Mouse (Mus musculus) hindbrain, embryonic 11.5 days (tissue): ENCODE data around the gene Ankle2. TPM values are rescaled to one million over a fixed set of nuclear protein-coding genes. Genes with fewer than 3 reads are reported as not detected.

Source experiments
- ATAC-seq: fragments of 200-750 bp; cut with Nextera tagmentation; 2 replicates; pipeline ENCODE4 v1.8.0; 2017; ENCODE audit warnings: mild to moderate bottlenecking, moderate TSS enrichment, moderate library complexity; ENCODE audit not compliant: low FRiP score
- DNase-seq: peaks from one replicate; pipeline ENCODE4 v3.0.0-alpha.2; 2015; ENCODE audit warnings: low spot score
- H3K27ac ChIP-seq: fragments of 300-500 bp; sonication (generic); 2 replicates; pipeline ENCODE4 v1.5.1; 2014; ENCODE audit warnings: mild to moderate bottlenecking, low read depth, low read length
- H3K27me3 ChIP-seq: fragments of 300-500 bp; sonication (generic); 2 replicates; pipeline ENCODE4 v1.6.1; 2014; ENCODE audit warnings: mild to moderate bottlenecking, low read length, moderate library complexity, mixed read lengths; ENCODE audit not compliant: control insufficient read depth, insufficient read depth
- H3K36me3 ChIP-seq: fragments of 300-500 bp; sonication (generic); 2 replicates; pipeline ENCODE4 v1.6.1; 2014; ENCODE audit warnings: mild to moderate bottlenecking, low read length, moderate library complexity, mixed read lengths; ENCODE audit not compliant: control insufficient read depth, insufficient read depth
- H3K4me1 ChIP-seq: fragments of 300-500 bp; sonication (generic); replicated peaks from 2 replicates; pipeline ENCODE4 v1.6.1; 2014; ENCODE audit warnings: low read length, mixed read lengths; ENCODE audit not compliant: control insufficient read depth, insufficient read depth
- H3K4me2 ChIP-seq: fragments of 300-500 bp; sonication (generic); replicated peaks from 2 replicates; pipeline ENCODE4 v1.6.1; 2014; ENCODE audit warnings: mild to moderate bottlenecking, low read depth, low read length
- H3K4me3 ChIP-seq: fragments of 300-500 bp; sonication (generic); 2 replicates; pipeline ENCODE4 v1.5.1; 2014; ENCODE audit warnings: low read depth, low read length
- H3K9ac ChIP-seq: fragments of 300-500 bp; sonication (generic); 2 replicates; pipeline ENCODE4 v1.6.1; 2014; ENCODE audit warnings: low read depth, low read length
- H3K9me3 ChIP-seq: fragments of 300-500 bp; sonication (generic); 2 replicates; pipeline ENCODE4 v1.6.1; 2016; ENCODE audit warnings: low read length; ENCODE audit not compliant: control insufficient read depth
- WGBS: fragments of 180-500 bp; shearing (Covaris S2); extraction: QIAGEN DNeasy Blood & Tissue Kit; methylation state at CpG from one replicate; pipeline ENCODE4 v1.1.7; 2014; 5-methylcytosine and 5-hydroxymethylcytosine counted together
- polyA plus RNA-seq: library from polyadenylated mRNA; unstranded; fragments of >200 nt; fragmentation: Nextera tagmentation; extraction: Ambion mirVana; gene quantifications from 2 replicates; pipeline ENCODE4 v1.2.1, GENCODE M21; 2014

The Ankle2 gene
- polyA plus RNA-seq, 1 experiment from 2014 or later: 46.5 TPM

DNA sequence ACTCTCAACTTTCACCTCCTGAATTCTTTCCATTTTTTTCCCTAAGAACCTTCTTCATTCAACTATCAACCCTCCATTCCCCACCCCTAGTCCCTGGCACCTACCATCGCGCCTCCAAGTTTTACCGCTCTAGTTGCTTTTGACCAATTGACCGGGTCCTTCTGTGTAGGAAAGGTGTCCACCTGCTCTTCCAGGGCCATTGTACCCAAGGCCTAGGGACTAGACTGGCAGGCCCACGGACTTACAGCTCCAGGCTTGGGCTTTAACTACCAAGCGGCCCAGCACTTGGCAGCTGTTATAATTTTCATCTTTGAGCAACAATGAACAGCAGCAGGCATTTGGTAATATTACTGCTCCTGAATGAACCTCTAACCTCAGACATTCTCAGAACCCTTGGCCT lies 39.4 kb downstream of the Ankle2 start:
- DNase-seq (no peak), ATAC-seq (peak; percentile 45; the same call in 1 of the 2 replicates)
- Histone ChIP-seq H3K9ac (no peak overlapping the region), H3K4me1 (no peaks in the 10 kb centered on the region), H3K4me2 (no peak overlapping the region), H3K36me3 (peaks cover 4% of the 10 kb centered on the region; the same call in 1 of the 2 replicates), H3K27ac (no peak overlapping the region), H3K9me3 (no peaks in the 10 kb centered on the region), H3K4me3 (no peak overlapping the region), H3K27me3 (no peaks in the 10 kb centered on the region)
- WGBS: 94% methylated on average over 6 of the region's 6 CpGs

DNA sequence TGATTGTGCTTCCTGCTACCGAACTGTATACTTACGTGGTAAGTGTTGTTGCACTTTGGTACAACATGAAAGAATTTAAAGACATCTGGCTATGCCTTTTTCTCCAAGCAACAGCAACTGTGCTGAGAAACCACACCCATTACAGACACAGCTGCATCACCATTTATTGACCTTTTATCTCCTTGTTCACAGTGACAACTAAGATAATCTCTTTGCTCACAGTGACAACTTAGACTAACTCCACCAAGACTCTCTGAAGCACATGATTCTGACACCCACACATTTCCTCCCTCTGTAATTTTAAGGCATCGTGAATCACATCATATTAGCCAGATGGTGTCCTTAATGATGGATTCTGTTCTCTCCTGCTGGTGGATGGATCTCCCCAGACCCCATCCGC lies 43.3 kb downstream of the Ankle2 start:
- ATAC-seq (no peak), DNase-seq (no peak)
- Histone ChIP-seq H3K4me3 (no peak overlapping the region), H3K4me2 (no peak overlapping the region), H3K9me3 (no peaks in the 10 kb centered on the region), H3K36me3 (no peaks in the 10 kb centered on the region), H3K9ac (no peak overlapping the region), H3K27ac (no peak overlapping the region), H3K4me1 (no peaks in the 10 kb centered on the region), H3K27me3 (no peaks in the 10 kb centered on the region)
- WGBS: 91% methylated on average over 4 of the region's 4 CpGs

DNA sequence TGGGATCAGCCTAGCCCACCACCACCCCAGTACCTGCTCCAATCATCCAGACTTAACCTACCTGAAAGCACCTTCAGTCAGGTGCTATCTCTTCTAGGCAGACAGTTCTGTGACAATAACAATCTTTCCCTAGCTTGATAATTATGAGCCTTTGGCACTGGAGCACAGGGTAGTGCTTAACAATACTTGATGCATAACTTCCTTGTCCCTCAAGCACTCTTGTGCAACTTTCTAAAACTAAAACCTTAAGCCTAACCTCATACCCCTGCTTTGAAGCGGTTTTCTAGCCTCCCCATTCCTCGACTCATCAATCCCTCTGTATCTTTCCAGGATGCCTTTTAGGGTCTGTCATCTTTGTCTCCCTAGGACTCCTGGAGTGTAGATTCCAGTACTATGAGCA lies 44.0 kb downstream of the Ankle2 start:
- Histone ChIP-seq H3K4me3 (no peak overlapping the region), H3K4me1 (no peaks in the 10 kb centered on the region), H3K36me3 (no peaks in the 10 kb centered on the region), H3K27ac (no peak overlapping the region), H3K27me3 (no peaks in the 10 kb centered on the region), H3K9me3 (no peaks in the 10 kb centered on the region), H3K9ac (no peak overlapping the region), H3K4me2 (no peak overlapping the region)
- ATAC-seq (no peak), DNase-seq (no peak)
- 80% methylated on average over 2 of the region's 2 CpGs for WGBS

DNA sequence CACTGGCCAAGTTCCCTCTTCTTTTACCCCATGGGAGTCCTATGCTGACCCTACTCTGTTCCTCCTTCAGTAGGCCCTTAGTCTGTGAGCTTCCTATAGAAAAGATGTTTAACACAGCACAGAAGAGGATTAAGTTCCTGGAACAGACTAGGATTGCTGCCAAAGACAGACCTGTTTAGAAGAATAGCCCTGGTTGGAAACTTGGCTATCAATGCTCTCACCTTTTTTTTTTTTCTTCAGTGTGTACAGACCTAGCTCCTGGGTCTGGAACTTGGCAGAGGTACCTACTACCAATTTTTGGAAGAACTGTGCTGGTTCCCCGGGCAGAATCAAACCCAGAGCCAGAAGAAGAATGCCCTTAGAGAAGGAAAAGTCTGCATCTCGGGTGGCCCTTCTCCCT lies 45.6 kb downstream of the Ankle2 start:
- Histone ChIP-seq H3K27ac (no peak overlapping the region), H3K9me3 (no peaks in the 10 kb centered on the region), H3K4me1 (no peaks in the 10 kb centered on the region), H3K9ac (no peak overlapping the region), H3K27me3 (no peaks in the 10 kb centered on the region), H3K4me3 (no peak overlapping the region), H3K36me3 (no peaks in the 10 kb centered on the region), H3K4me2 (no peak overlapping the region)
- WGBS: 85% methylated on average over 2 of the region's 2 CpGs
- ATAC-seq: no peak
- no peak for DNase-seq

DNA sequence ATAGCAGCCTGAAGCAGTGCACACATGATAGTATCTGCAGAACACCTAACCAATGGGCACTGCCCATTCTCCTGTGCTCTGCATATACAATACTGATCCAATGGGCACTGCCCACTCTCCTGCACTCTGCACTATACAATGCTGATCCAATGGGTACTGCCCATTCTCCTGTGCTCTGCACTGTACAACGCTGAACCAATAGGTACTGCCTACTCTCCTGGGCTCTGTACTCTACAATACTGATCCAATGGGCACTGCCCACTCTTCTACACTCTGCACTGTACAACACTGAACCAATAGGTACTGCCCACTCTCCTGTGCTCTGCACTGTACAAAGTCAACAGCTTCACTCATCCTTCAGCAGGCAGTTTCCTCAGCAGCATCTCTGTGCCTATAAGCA lies 46.1 kb downstream of the Ankle2 start:
- Histone ChIP-seq H3K27ac (no peak overlapping the region), H3K9ac (no peak overlapping the region), H3K4me2 (no peak overlapping the region), H3K4me1 (no peaks in the 10 kb centered on the region), H3K36me3 (no peaks in the 10 kb centered on the region), H3K9me3 (no peaks in the 10 kb centered on the region), H3K27me3 (no peaks in the 10 kb centered on the region), H3K4me3 (no peak overlapping the region)
- ATAC-seq (no peak), DNase-seq (no peak)
- WGBS: 87% methylated on average over 1 of the region's 1 CpGs

DNA sequence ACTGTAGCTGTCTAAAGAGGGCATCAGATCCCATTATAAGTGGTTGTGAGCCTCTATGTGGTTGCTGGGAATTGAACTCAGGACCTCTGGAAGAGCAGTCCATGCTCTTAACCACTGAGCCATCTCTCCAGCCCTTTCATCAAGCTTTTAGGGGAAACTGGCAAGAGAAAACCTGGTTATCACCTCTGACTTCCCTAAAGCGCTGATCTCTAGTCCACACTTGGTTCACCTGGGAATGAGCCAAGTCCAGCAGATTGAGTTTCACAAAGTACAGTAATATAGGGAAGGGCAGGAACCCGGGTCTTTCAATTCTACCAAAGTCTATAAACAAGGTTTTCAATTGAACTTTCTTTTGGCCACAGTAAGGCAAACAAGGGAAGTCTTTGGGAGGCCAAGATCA lies 51.2 kb downstream of the Ankle2 start:
- no peak for DNase-seq
- no peaks in the 10 kb centered on the region for H3K9me3 ChIP-seq
- H3K9ac ChIP-seq: no peak overlapping the region
- H3K4me3 ChIP-seq: no peak overlapping the region
- peaks cover 7% of the 10 kb centered on the region for H3K27me3 ChIP-seq
- no peak for ATAC-seq
- no peaks in the 10 kb centered on the region for H3K4me1 ChIP-seq
- WGBS: 83% methylated on average over 2 of the region's 2 CpGs
- H3K4me2 ChIP-seq: no peak overlapping the region
- no peak overlapping the region for H3K27ac ChIP-seq
- H3K36me3 ChIP-seq: no peaks in the 10 kb centered on the region

DNA sequence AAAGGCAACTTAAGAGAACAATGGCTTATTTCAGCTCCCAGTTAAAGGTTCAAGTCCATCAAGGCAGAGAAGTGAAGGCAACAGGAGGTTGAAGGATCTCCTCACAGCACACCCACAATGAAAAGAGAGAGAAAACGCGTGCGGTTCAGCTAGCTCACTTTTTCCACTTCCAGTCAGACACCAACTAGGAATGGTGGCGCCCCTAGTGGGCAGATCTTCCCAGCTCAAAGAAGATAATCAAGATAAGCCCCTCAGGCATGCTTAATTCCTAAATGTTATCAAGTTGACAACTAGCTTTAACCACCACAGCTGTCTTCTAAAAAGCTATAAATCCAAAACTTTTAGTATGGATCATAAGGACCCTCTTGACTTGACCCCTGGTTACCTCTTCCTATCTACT lies 53.7 kb downstream of the Ankle2 start:
- ATAC-seq: no peak
- no peaks in the 10 kb centered on the region for H3K36me3 ChIP-seq
- no peak overlapping the region for H3K4me3 ChIP-seq
- peaks cover 7% of the 10 kb centered on the region for H3K27me3 ChIP-seq
- H3K4me2 ChIP-seq: no peak overlapping the region; the same call in 1 of the 2 replicates
- no peak overlapping the region for H3K27ac ChIP-seq
- no peak overlapping the region for H3K9ac ChIP-seq
- peak; percentile 75 for DNase-seq
- H3K9me3 ChIP-seq: no peaks in the 10 kb centered on the region
- WGBS: 14% methylated on average over 4 of the region's 4 CpGs
- H3K4me1 ChIP-seq: no peaks in the 10 kb centered on the region

DNA sequence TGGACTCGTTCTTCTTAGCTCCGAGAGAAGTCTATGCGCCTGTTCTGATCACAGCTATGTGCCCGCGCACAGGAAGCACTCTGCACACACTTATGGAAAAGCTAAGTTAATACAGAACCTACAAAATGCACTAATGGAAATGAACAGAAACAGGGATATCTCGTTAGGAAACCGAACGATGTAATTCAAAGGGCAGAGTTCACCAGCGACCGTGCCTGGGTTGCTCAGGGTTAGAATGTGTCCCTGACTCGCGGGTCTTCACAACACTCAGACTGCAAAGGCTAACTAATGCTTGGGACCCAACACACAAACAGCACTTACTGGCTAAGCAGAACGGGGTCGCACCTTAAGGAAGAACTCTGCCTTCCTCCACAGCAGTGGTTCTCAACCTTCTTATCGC lies 54.4 kb downstream of the Ankle2 start:
- DNase-seq: peak; percentile 31
- Histone ChIP-seq H3K36me3 (no peaks in the 10 kb centered on the region), H3K27me3 (peaks cover 7% of the 10 kb centered on the region), H3K4me3 (peak overlapping the region; percentile 68), H3K4me1 (no peaks in the 10 kb centered on the region), H3K4me2 (peak overlapping the region; percentile 95), H3K9ac (no peak overlapping the region), H3K27ac (no peak overlapping the region), H3K9me3 (no peaks in the 10 kb centered on the region)
- no peak for ATAC-seq
- WGBS: 10% methylated on average over 15 of the region's 15 CpGs

DNA sequence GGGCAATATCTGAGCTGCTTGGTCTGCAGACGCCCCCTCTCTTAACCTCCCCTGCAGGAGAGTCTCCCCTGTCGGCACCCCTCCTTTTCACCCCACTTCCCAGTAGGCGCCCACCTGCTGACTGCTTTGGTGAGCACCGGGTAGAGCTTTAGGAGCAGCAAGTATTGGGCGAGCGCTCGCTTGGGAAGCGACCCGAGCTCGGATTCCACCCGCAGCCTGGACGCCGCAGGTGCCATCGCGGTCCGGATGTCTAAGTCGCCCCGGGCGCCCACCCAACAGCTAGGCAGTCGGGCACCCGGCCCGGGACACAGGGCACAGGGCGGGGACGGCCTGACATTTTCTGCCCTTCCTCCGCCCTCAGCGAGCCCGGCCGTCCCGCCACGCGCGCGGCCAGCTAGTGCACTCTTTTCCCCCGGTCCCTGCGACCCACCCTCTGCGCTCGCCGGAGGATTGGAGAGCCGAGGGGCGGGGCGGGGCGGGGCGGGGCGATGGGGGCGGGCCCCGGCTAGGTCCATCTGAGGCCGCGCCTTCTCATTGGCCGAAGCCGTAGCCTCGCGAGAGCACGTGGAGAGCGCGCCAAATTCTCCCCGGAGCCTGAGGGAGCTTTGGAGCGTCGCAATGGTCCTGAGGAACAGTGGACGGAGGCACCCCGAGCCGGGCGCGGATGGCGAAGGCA lies 55.1 kb downstream of the Ankle2 start, which contains the start of the genes Pxmp2 and Pole:
Pxmp2 (minus strand) TSS at position 417 of the 676 bp plus-strand sequence.
Pole (plus strand) TSS at position 537 of the 676 bp plus-strand sequence.
- WGBS: under 1% methylated on average over 57 of the region's 64 CpGs
- peaks cover 7% of the 10 kb centered on the region for H3K27me3 ChIP-seq
- H3K4me1 ChIP-seq: no peaks in the 10 kb centered on the region
- H3K27ac ChIP-seq: no peak within 1 kb of the TSS
- peak within 1 kb of the TSS; percentile 68 for H3K4me3 ChIP-seq
- DNase-seq: peak; percentile 95
- no peaks in the 10 kb centered on the region for H3K9me3 ChIP-seq
- H3K36me3 ChIP-seq: 0 out of 2 replicates have a peak, but pooled peaks cover under 1% of the 10 kb centered on the region
- peak within 1 kb of the TSS; percentile 95 for H3K4me2 ChIP-seq
- peak within 1 kb of the TSS; percentile 79 for H3K9ac ChIP-seq
- ATAC-seq: peak; percentile 99
